Mouse (Mus musculus) megakaryocyte, embryonic 14.5 days (primary cell): Measurements from ENCODE around the gene Cpa1.

Source experiments
- FLI1 ChIP-seq: IDR thresholded peaks from 2 replicates; pipeline ENCODE4 v1.6.1; 2012; ENCODE audit warnings: low read length, inconsistent platforms, mixed read lengths
- GATA1 ChIP-seq: IDR thresholded peaks from 3 replicates; pipeline ENCODE4 v1.6.1; 2012; ENCODE audit warnings: mixed read lengths, low read length, inconsistent platforms, borderline replicate concordance

- TF ChIP-seq GATA1 (no peak), FLI1 (no peak)
These were observed 35.8 kb downstream of the Cpa1 start for GRCm38 (mm10) chr6:30674714-30675280.
